ENCODE assay signal across 9 mouse cellular contexts in the genomic region with DNA sequence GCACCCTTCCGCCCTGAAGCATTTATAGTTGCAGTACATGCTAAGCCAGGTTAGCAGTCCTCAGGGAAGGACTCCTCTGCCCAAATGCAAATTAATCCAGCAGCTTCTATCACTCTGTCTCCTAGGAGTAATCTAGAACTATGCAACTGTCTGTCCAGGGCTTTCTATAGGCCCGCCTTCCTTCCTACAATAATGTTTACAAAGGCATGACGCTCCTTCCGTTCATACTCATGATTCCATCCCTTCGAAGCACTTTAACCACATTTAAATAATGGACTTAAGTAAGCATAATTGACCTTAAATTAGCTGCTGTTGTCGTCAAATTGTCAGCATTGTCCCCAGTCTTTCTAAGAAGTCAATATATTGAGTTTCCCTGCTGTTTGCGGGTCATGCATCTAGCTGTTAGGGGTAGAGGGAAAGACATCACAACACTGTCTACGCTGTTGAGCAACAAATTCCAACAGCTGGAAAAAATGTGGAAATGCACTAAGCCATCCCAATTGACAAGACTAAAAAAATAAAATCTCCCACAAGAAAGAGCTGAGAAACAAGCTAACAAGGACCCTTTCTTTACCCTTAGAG.
DNase-seq lines count a peak whose midpoint lies in the region; ATAC-seq lines count a peak whose summit lies in the region.
"Had no signal": no experiment of that assay in that cellular context is flagged by ENCODE, and none has a peak within 500 bp of the region (broad histone marks: within the 10 kb centered on the region; RNA-seq: fewer than 3 reads in every experiment).

No protein-coding gene starts in this region.

- no peaks in the 10 kb centered on the region for H3K27me3 ChIP-seq in heart, embryonic 15.5 days
- H3K27me3 ChIP-seq in megakaryocyte, embryonic 14.5 days (replicated peaks): no peaks in the 10 kb centered on the region
- H3K27me3 ChIP-seq in stomach, embryonic 15.5 days (replicated peaks): no peaks in the 10 kb centered on the region
- H3K27me3 ChIP-seq: Patski had no signal

- peak overlapping the region; percentile 6; the same call in 1 of the 2 replicates for H3K4me2 ChIP-seq in heart, embryonic 15.5 days
- H3K4me2 ChIP-seq in stomach, embryonic 15.5 days: peak overlapping the region; percentile 11

- intact Hi-C loops in heart, postnatal 36 days (cut with DNase I): no loop called here

- no peak overlapping the region for H3K27ac ChIP-seq in heart, embryonic 15.5 days
- no peak overlapping the region for H3K27ac ChIP-seq in stomach, embryonic 15.5 days

- H3K9me3 ChIP-seq in heart, embryonic 15.5 days (replicated peaks): no peaks in the 10 kb centered on the region
- peaks cover 7% of the 10 kb centered on the region for H3K9me3 ChIP-seq in megakaryocyte, embryonic 14.5 days
- H3K9me3 ChIP-seq in stomach, embryonic 15.5 days: no peaks in the 10 kb centered on the region

- ATAC-seq in heart, embryonic 15.5 days (replicated peaks; ENCODE audit: insufficient number of reproducible peaks, insufficient read depth, low FRiP score, low read depth): no peak
- ATAC-seq in megakaryocyte, adult 5-6 weeks (ENCODE audit: poor library complexity, severe bottlenecking): no peak
- peak; percentile 14 for ATAC-seq in inflammation-experienced regulatory T-cells, adult 6 months
- no peak for ATAC-seq in stomach, embryonic 15.5 days (ENCODE audit: insufficient read depth, low FRiP score, low read depth)
- ATAC-seq: Patski had no signal

- H3K4me1 ChIP-seq in heart, embryonic 15.5 days (replicated peaks): no peaks in the 10 kb centered on the region
- no peaks in the 10 kb centered on the region for H3K4me1 ChIP-seq in megakaryocyte, embryonic 14.5 days
- H3K4me1 ChIP-seq in stomach, embryonic 15.5 days: no peaks in the 10 kb centered on the region

- no peak overlapping the region for H3K4me3 ChIP-seq in heart, embryonic 15.5 days
- H3K4me3 ChIP-seq in megakaryocyte, embryonic 14.5 days (replicated peaks): peak overlapping the region; percentile 34
- H3K4me3 ChIP-seq in stomach, embryonic 15.5 days (replicated peaks): no peak overlapping the region

- whole genome bisulfite sequencing in heart, embryonic 15.5 days: 68% methylated on average over 8 of the region's 8 CpGs
- 54% methylated on average over 8 of the region's 8 CpGs for WGBS in stomach, embryonic 15.5 days

- no peaks in the 10 kb centered on the region for H3K36me3 ChIP-seq in heart, embryonic 15.5 days
- no peaks in the 10 kb centered on the region for H3K36me3 ChIP-seq in megakaryocyte, embryonic 14.5 days (replicated peaks; ENCODE audit: low read length)
- no peaks in the 10 kb centered on the region for H3K36me3 ChIP-seq in stomach, embryonic 15.5 days

- no peak for DNase-seq in heart, postnatal 36 days
- no peak for DNase-seq in layer of hippocampus, adult 9-11 months
- DNase-seq in left cerebral cortex, adult 11 months (ENCODE audit: low spot score): no peak

- H3K9ac ChIP-seq in heart, embryonic 15.5 days: no peak overlapping the region
- H3K9ac ChIP-seq in stomach, embryonic 15.5 days: no peak overlapping the region
